Mouse (Mus musculus) left cerebral cortex, adult 9 months (tissue): Measurements from ENCODE around the gene Nup210l.

ENCODE experiments used
- DNase-seq, 2 experiments: peaks; one replicate each; pipeline ENCODE4 v3.0.0; 2022; ENCODE audit warnings: low spot score in 2 of 2

Nup210l gene

DNA sequence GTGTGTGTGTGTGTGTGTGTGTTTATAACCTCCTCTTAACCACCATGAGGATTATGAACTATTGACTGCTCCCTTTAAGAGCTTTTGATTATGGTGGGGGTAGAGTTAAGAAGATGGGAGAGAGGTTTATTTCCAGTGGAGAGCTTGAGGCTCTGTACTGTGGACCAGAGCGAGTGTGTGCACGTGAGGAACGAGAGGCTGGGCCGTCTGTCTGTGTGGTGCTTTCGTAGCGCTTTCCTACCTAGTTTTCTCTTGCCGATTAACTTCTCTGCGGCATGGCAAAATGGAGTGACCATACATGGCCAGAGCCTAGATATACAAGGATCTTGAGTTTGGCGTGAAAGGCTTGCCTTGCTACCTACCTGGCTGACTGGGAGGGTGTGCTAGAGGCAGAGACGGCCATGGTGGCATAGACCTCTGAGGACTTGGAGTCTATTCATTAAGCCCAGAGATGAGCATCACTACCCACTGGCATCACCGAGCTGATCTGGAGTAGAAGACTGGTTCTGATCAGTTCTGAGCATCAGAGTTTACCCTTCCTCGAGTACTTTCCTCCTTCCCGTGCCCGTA lies 151.9 kb downstream of the Nup210l start:
- DNase-seq, result no peak

DNA sequence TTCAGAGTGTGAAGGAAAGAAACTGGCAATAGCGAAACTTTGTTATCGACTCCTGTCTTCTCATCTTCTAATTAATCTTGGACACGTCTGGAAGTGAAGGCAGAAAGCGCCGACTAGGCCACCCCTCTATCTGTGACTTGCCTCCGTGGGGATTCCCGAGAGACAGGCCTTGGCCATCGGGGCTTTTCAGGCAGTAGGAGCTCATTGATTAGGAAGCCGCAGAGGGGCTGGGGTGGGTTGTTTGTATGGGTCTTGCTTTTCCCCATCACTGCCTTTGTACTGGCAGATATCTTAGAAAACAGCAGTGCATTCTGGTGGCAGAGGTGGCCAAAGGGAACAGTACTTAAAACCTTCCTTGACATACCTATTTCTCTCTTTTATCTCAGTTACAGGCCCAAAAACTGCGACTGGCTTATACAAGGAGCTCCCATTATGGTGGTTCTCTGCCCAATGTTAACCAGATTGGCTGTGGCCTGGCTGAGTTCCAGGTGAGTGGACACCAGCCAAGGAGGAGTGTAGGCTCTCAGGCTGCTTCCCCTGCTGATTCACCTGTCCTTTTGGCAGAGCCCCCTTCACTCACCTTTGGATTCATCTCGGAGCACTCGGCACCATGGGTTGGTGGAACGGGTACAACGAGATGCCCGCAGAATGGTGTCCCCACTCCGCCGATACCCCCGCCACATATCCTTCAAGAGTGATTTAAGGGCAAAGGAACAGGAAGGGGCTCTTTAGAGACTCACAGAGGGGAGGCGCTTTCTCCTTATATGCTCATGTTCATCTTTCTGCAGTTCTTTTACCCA lies 153.0 kb downstream of the Nup210l start:
- no peak for DNase-seq

DNA sequence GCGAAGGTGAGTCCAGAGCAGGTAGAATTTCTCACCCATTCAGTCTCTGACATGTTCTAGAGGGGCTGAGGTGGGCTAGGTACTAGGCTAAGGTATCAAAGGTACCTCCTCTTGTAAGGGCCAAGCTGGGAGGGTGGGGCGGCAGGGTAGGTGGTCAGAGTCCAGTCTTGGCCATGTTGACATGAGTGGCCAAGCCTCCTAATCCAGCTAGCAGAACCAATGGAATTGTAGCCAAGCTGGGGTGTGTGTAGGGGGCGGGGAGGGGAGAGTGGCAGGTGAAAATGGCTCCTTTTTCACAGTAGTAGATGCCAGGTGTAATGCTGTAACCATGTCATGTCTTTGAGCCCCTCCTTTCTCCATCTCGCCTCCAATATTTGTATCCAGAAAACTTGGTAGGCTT lies 154.6 kb downstream of the Nup210l start:
- no peak for DNase-seq
